Comparison of ENCODE assay signal across 27 mouse cellular contexts in genomic region chr17:84816014-84816461, GRCm38 (mm10). TPM values are rescaled to one million over a fixed set of nuclear protein-coding genes. Genes with fewer than 3 reads are reported as not detected.
DNase-seq lines count a peak whose midpoint lies in the region; ATAC-seq and TF ChIP-seq lines count a peak whose summit lies in the region.
"Had no signal": no experiment of that assay in that cellular context is flagged by ENCODE, and none has a peak within 500 bp of the region (broad histone marks: within the 10 kb centered on the region; RNA-seq: fewer than 3 reads in every experiment).

No protein-coding gene starts in this region.

- no peak overlapping the region for H3K27ac ChIP-seq in hindbrain, embryonic 14.5 days
- H3K27ac ChIP-seq in hindbrain, embryonic 12.5 days: no peak overlapping the region
- no peak overlapping the region for H3K27ac ChIP-seq in forebrain, postnatal 0 days (ENCODE audit: low read depth, low read length)
- no peak overlapping the region for H3K27ac ChIP-seq in lung, postnatal 0 days (ENCODE audit: low read length)
- H3K27ac ChIP-seq: embryonic facial prominence, embryonic 13.5 days; kidney, embryonic 15.5 days; limb, embryonic 15.5 days; liver, embryonic 15.5 days; lung, embryonic 15.5 days; macrophage; neural tube, embryonic 12.5 days had no signal

- no peak for TF ChIP-seq CTCF in forebrain, postnatal 0 days (IDR thresholded peaks at IDR 0.05; ENCODE audit: low read depth)
- TF ChIP-seq CTCF in lung, postnatal 0 days (IDR thresholded peaks at IDR 0.05): no peak

- no peak for ATAC-seq in hindbrain, embryonic 14.5 days (ENCODE audit: low FRiP score)
- ATAC-seq in hindbrain, embryonic 12.5 days (ENCODE audit: low FRiP score): no peak
- ATAC-seq in forebrain, postnatal 0 days: peak; percentile 73
- ATAC-seq in lung, postnatal 0 days: no peak
- ATAC-seq: intestine, postnatal 0 days had no signal

- H3K27me3 ChIP-seq in hindbrain, embryonic 14.5 days (ENCODE audit: control insufficient read depth, insufficient read depth, low read length): no peaks in the 10 kb centered on the region; the same call in 1 of the 2 replicates
- no peaks in the 10 kb centered on the region for H3K27me3 ChIP-seq in hindbrain, embryonic 12.5 days
- H3K27me3 ChIP-seq in forebrain, postnatal 0 days (ENCODE audit: insufficient read depth, low read length): no peaks in the 10 kb centered on the region
- no peaks in the 10 kb centered on the region for H3K27me3 ChIP-seq in lung, postnatal 0 days (replicated peaks; ENCODE audit: insufficient read depth, low read length)
- H3K27me3 ChIP-seq: embryonic facial prominence, embryonic 13.5 days; kidney, embryonic 15.5 days; limb, embryonic 15.5 days; liver, embryonic 15.5 days; lung, embryonic 15.5 days; neural tube, embryonic 12.5 days had no signal

- WGBS in hindbrain, embryonic 14.5 days: 41% methylated on average over 9 of the region's 9 CpGs
- 70% methylated on average over 9 of the region's 9 CpGs for WGBS in hindbrain, embryonic 12.5 days
- 19% methylated on average over 9 of the region's 9 CpGs for WGBS in forebrain, postnatal 0 days
- 71% methylated on average over 9 of the region's 9 CpGs for WGBS in lung, postnatal 0 days

- DNase-seq in hindbrain, embryonic 14.5 days (ENCODE audit: low spot score): peak; percentile 57
- peak; percentile 70 for DNase-seq in MN1 (ENCODE audit: low spot score)
- peak; percentile 34 for DNase-seq in Muller cell, postnatal 12 days (ENCODE audit: inconsistent ontology term)
- DNase-seq in forebrain, postnatal 0 days: peak; percentile 61
- no peak for DNase-seq in lung, postnatal 0 days (ENCODE audit: low spot score)
- DNase-seq in ovary, postnatal 14 days (ENCODE audit: low spot score): no peak
- DNase-seq: adrenal gland, postnatal 10 days; cerebellum, adult 8-10 months; cerebellum, postnatal 36 days; embryo, embryonic 11 days; gastrocnemius, postnatal 10 days; heart, postnatal 10 days; kidney, postnatal 36 days; right cerebral cortex, adult 18-20 months; right cerebral cortex, postnatal 4 days; thymus, postnatal 25 days had no signal

- no peak overlapping the region for H3K9ac ChIP-seq in hindbrain, embryonic 14.5 days
- H3K9ac ChIP-seq in hindbrain, embryonic 12.5 days: no peak overlapping the region
- H3K9ac ChIP-seq in forebrain, postnatal 0 days: no peak overlapping the region
- no peak overlapping the region for H3K9ac ChIP-seq in lung, postnatal 0 days (replicated peaks; ENCODE audit: low read depth)
- H3K9ac ChIP-seq: embryonic facial prominence, embryonic 13.5 days; kidney, embryonic 15.5 days; limb, embryonic 15.5 days; liver, embryonic 15.5 days; lung, embryonic 15.5 days; neural tube, embryonic 12.5 days had no signal

- no peak for TF ChIP-seq EP300 in lung, postnatal 0 days (IDR thresholded peaks at IDR 0.05)

- no peaks in the 10 kb centered on the region for H3K36me3 ChIP-seq in hindbrain, embryonic 14.5 days (replicated peaks; ENCODE audit: control insufficient read depth, insufficient read depth)
- no peaks in the 10 kb centered on the region for H3K36me3 ChIP-seq in hindbrain, embryonic 12.5 days
- no peaks in the 10 kb centered on the region for H3K36me3 ChIP-seq in forebrain, postnatal 0 days (ENCODE audit: insufficient read depth)
- H3K36me3 ChIP-seq in lung, postnatal 0 days (ENCODE audit: insufficient read depth, low read length): no peaks in the 10 kb centered on the region
- H3K36me3 ChIP-seq: embryonic facial prominence, embryonic 13.5 days; kidney, embryonic 15.5 days; limb, embryonic 15.5 days; liver, embryonic 15.5 days; lung, embryonic 15.5 days; neural tube, embryonic 12.5 days had no signal

- no peaks in the 10 kb centered on the region for H3K9me3 ChIP-seq in hindbrain, embryonic 14.5 days (ENCODE audit: control insufficient read depth, low read length)
- H3K9me3 ChIP-seq in hindbrain, embryonic 12.5 days (replicated peaks): no peaks in the 10 kb centered on the region
- no peaks in the 10 kb centered on the region for H3K9me3 ChIP-seq in forebrain, postnatal 0 days (ENCODE audit: low read length)
- no peaks in the 10 kb centered on the region for H3K9me3 ChIP-seq in lung, postnatal 0 days (ENCODE audit: low read length)
- H3K9me3 ChIP-seq: embryonic facial prominence, embryonic 13.5 days; kidney, embryonic 15.5 days; limb, embryonic 15.5 days; liver, embryonic 15.5 days; lung, embryonic 15.5 days; neural tube, embryonic 12.5 days had no signal

- H3K4me1 ChIP-seq in hindbrain, embryonic 14.5 days (replicated peaks; ENCODE audit: control insufficient read depth, insufficient read depth, low read length): 0 out of 2 replicates have a peak, but pooled peaks cover 4% of the 10 kb centered on the region
- H3K4me1 ChIP-seq in hindbrain, embryonic 12.5 days: no peaks in the 10 kb centered on the region
- H3K4me1 ChIP-seq in forebrain, postnatal 0 days (ENCODE audit: insufficient read depth): no peaks in the 10 kb centered on the region; the same call in 1 of the 2 replicates
- no peaks in the 10 kb centered on the region for H3K4me1 ChIP-seq in lung, postnatal 0 days (ENCODE audit: insufficient read depth, low read depth, low read length)
- H3K4me1 ChIP-seq: embryonic facial prominence, embryonic 13.5 days; kidney, embryonic 15.5 days; limb, embryonic 15.5 days; liver, embryonic 15.5 days; lung, embryonic 15.5 days; neural tube, embryonic 12.5 days had no signal

- H3K4me2 ChIP-seq in hindbrain, embryonic 14.5 days (replicated peaks): no peak overlapping the region
- H3K4me2 ChIP-seq in hindbrain, embryonic 12.5 days (replicated peaks): no peak overlapping the region
- H3K4me2 ChIP-seq in forebrain, postnatal 0 days (ENCODE audit: low read depth): 0 out of 2 replicates have a peak overlapping the region, but pooled peaks have one; percentile 1
- no peak overlapping the region for H3K4me2 ChIP-seq in lung, postnatal 0 days (replicated peaks; ENCODE audit: low read depth, low read length)
- H3K4me2 ChIP-seq: embryonic facial prominence, embryonic 13.5 days; heart, embryonic 11.5 days; kidney, embryonic 15.5 days; limb, embryonic 15.5 days; liver, embryonic 15.5 days; lung, embryonic 15.5 days; neural tube, embryonic 12.5 days had no signal

- no peak overlapping the region for H3K4me3 ChIP-seq in hindbrain, embryonic 14.5 days (replicated peaks; ENCODE audit: low read length)
- H3K4me3 ChIP-seq in hindbrain, embryonic 12.5 days: no peak overlapping the region
- H3K4me3 ChIP-seq in forebrain, postnatal 0 days (ENCODE audit: low read depth, low read length): no peak overlapping the region
- no peak overlapping the region for H3K4me3 ChIP-seq in lung, postnatal 0 days (ENCODE audit: low read depth, low read length)
- H3K4me3 ChIP-seq: embryonic facial prominence, embryonic 13.5 days; erythroblast, embryonic 14.5 days; kidney, embryonic 15.5 days; limb, embryonic 15.5 days; liver, embryonic 15.5 days; lung, embryonic 15.5 days; neural tube, embryonic 12.5 days had no signal

RNA-seq across cellular contexts. Expression of gene Lrpprc, which starts 25.4 kb away (rescaled TPM):
- polyA plus RNA-seq in hindbrain, embryonic 14.5 days (2014; fragmentation: Nextera tagmentation; extraction: Ambion mirVana): 50.7 and 51.1 TPM in 2 replicates
- polyA plus RNA-seq in hindbrain, embryonic 12.5 days (2016; fragmentation: Nextera tagmentation; extraction: Ambion mirVana): 52.0 and 52.3 TPM in 2 replicates
- total RNA-seq in forebrain, postnatal 0 days (2014; rRNA removed): 66.9 and 76.7 TPM in 2 replicates
- 25.7 and 36.7 TPM in 2 replicates for polyA plus RNA-seq in forebrain, postnatal 0 days (2015; fragmentation: Nextera tagmentation; extraction: Ambion mirVana)
- 11.2 and 12.1 TPM in 2 replicates for polyA plus RNA-seq in lung, postnatal 0 days (2015; fragmentation: Nextera tagmentation; extraction: Ambion mirVana)

Comparison
In these comparisons a context has a peak if more than half of its experiments do, and no peak if none do; other contexts are left out.
1. DNase-seq: peak in hindbrain, embryonic 14.5 days (single experiment), MN1 (single experiment), Muller cell, postnatal 12 days (single experiment) and forebrain, postnatal 0 days (single experiment); none in lung, postnatal 0 days (single experiment) and ovary, postnatal 14 days (single experiment).